Mouse (Mus musculus) heart, adult 9 months (tissue): Measurements from ENCODE around the gene Nedd9.

Experiments used
- DNase-seq, 2 experiments: peaks; one replicate each; pipeline ENCODE4 v3.0.0; 2022; ENCODE audit warnings: low spot score in 2 of 2

Gene Nedd9

GRCm38 (mm10) chr13:41410191-41411074 lies 76.7 kb downstream of the Nedd9 start:
- DNase-seq = no peak

- no peak for DNase-seq
These were observed 77.9 kb downstream of the Nedd9 start for GRCm38 (mm10) chr13:41409291-41409690.

GRCm38 (mm10) chr13:41408374-41408952 lies 78.7 kb downstream of the Nedd9 start:
- no peak for DNase-seq

- no peak for DNase-seq
These were observed 82.2 kb downstream of the Nedd9 start for GRCm38 (mm10) chr13:41405009-41405408.

GRCm38 (mm10) chr13:41403838-41404237 lies 83.3 kb downstream of the Nedd9 start:
- DNase-seq = peak; percentile 65 to 76

GRCm38 (mm10) chr13:41402441-41403003 lies 84.6 kb downstream of the Nedd9 start:
- DNase-seq = peak in 1 of 2 experiments; percentile 15

- DNase-seq = no peak
These were observed 85.4 kb downstream of the Nedd9 start for GRCm38 (mm10) chr13:41401775-41402174.

- DNase-seq = no peak
These were observed 86.9 kb downstream of the Nedd9 start for GRCm38 (mm10) chr13:41400289-41400688.

- DNase-seq = no peak
These were observed 95.0 kb downstream of the Nedd9 start for GRCm38 (mm10) chr13:41392191-41392590.

GRCm38 (mm10) chr13:41390698-41391097 lies 96.5 kb downstream of the Nedd9 start:
- DNase-seq = no peak

- peak; percentile 45 to 54 for DNase-seq
These were observed 100.6 kb downstream of the Nedd9 start for GRCm38 (mm10) chr13:41386581-41386980.

- no peak for DNase-seq
These were observed 102.3 kb downstream of the Nedd9 start for GRCm38 (mm10) chr13:41384896-41385295.

GRCm38 (mm10) chr13:41382635-41383034 lies 104.5 kb downstream of the Nedd9 start:
- DNase-seq = no peak

- no peak for DNase-seq
These were observed 105.2 kb downstream of the Nedd9 start for GRCm38 (mm10) chr13:41381806-41382546.

GRCm38 (mm10) chr13:41381041-41381805 lies 105.9 kb downstream of the Nedd9 start:
- DNase-seq = no peak

GRCm38 (mm10) chr13:41379951-41380465 lies 107.2 kb downstream of the Nedd9 start:
- DNase-seq = no peak

- DNase-seq = no peak
These were observed 108.7 kb downstream of the Nedd9 start for GRCm38 (mm10) chr13:41378462-41378861.

GRCm38 (mm10) chr13:41377856-41378255 lies 109.3 kb downstream of the Nedd9 start:
- no peak for DNase-seq

- no peak for DNase-seq
These were observed 110.1 kb downstream of the Nedd9 start for GRCm38 (mm10) chr13:41377011-41377431.

- DNase-seq = no peak
These were observed 111.1 kb downstream of the Nedd9 start for GRCm38 (mm10) chr13:41376111-41376510.

- no peak for DNase-seq
These were observed 111.5 kb downstream of the Nedd9 start for GRCm38 (mm10) chr13:41375696-41376095.
